Mouse (Mus musculus): ENCODE measurements around the gene Aqp7.
A peak's percentile ranks its signal among the peaks of the same experiment; 100 is the strongest.

- TF ChIP-seq CTCF (IDR thresholded peaks at IDR 0.05; ENCODE audit: low read depth, low read length), result no peak
- TF ChIP-seq TAL1 (conservative IDR thresholded peaks at IDR 0.05; ENCODE audit: low read depth, low read length), result peak; percentile 28; the same call in 1 of the 2 replicates
- TF ChIP-seq GATA1 (IDR thresholded peaks at IDR 0.05; ENCODE audit: borderline replicate concordance, low read length), result no peak
- TF ChIP-seq POLR2AphosphoS5 (IDR thresholded peaks at IDR 0.05; ENCODE audit: insufficient replicate concordance, low read depth, low read length), result no peak
- TF ChIP-seq GATA2 (IDR thresholded peaks at IDR 0.05; ENCODE audit: borderline replicate concordance, low read depth, low read length), result no peak
These were observed 48.9 kb upstream of the Aqp7 start for GRCm38 (mm10) chr4:41096794-41097193.
